Comparison of ENCODE assay signal across 18 mouse cellular contexts in genomic region chr19:3625111-3625510, GRCm38 (mm10).
"Had no signal": no experiment of that assay in that cellular context is flagged by ENCODE, and none has a peak within 500 bp of the region (broad histone marks: within the 10 kb centered on the region; RNA-seq: fewer than 3 reads in every experiment).

No protein-coding gene starts in this region.

- H3K9me3 ChIP-seq: limb, embryonic 10.5 days; liver, embryonic 13.5 days; midbrain, embryonic 13.5 days; neural tube, embryonic 13.5 days had no signal

- H3K27me3 ChIP-seq: limb, embryonic 13.5 days; liver, embryonic 13.5 days; midbrain, embryonic 13.5 days; neural tube, embryonic 13.5 days had no signal

- H3K27ac ChIP-seq: kidney, postnatal 0 days; limb, embryonic 10.5 days; limb, embryonic 13.5 days; liver, embryonic 13.5 days; macrophage; midbrain, embryonic 10.5 days; midbrain, embryonic 13.5 days; neural tube, embryonic 13.5 days had no signal

- H3K4me3 ChIP-seq: limb, embryonic 10.5 days; limb, embryonic 13.5 days; liver, embryonic 13.5 days; midbrain, embryonic 10.5 days; midbrain, embryonic 13.5 days; myocyte; neural tube, embryonic 13.5 days had no signal

- ATAC-seq: lung, postnatal 0 days; midbrain, embryonic 13.5 days; midbrain, embryonic 16.5 days had no signal

- H3K4me1 ChIP-seq: limb, embryonic 10.5 days; limb, embryonic 13.5 days; midbrain, embryonic 10.5 days; midbrain, embryonic 13.5 days; neural tube, embryonic 13.5 days had no signal

- DNase-seq: kidney, adult 2 months; kidney, postnatal 25 days; liver, embryonic 13.5 days; lung, embryonic 14.5 days; retina, postnatal 1 day; right cerebral cortex, postnatal 25 days; thymus, adult 18-20 months; thymus, postnatal 36 days had no signal

- H3K4me2 ChIP-seq: limb, embryonic 13.5 days; liver, embryonic 13.5 days; lung, embryonic 14.5 days; midbrain, embryonic 13.5 days; neural tube, embryonic 13.5 days had no signal

- H3K9ac ChIP-seq: limb, embryonic 13.5 days; liver, embryonic 13.5 days; lung, embryonic 14.5 days; midbrain, embryonic 13.5 days; neural tube, embryonic 13.5 days had no signal
